Mouse (Mus musculus): ENCODE results near the gene Large2. TPM values are rescaled to one million over a fixed set of nuclear protein-coding genes. Genes with fewer than 3 reads are reported as not detected.

Large2 gene
- total and polyA plus RNA-seq, 3 experiments = 0.19 to 1.5 (median 0.89) TPM

DNA sequence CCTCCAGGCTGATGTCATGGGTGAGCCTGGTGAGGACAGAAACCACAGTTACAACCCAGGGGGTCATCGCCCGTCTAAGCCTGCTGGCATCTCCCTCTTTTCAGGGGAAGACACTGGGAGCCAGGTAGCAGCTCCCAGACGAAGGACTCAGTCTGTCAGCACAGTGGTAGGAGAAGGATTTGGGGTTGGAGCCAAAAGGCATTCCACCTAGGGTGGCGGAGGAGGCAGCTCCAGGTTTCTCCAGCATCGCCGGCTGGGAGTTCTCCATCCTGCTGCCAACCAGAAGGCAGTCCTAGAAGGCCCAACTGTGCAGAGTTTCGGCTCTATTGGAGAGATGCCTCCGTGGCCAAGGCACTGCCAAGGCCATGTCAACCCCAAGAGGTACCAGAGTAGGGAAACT lies 16.4 kb upstream of the Large2 start:
- Histone ChIP-seq H3K9ac (ENCODE audit: insufficient read depth, low read depth) (0 out of 2 replicates have a peak overlapping the region, but pooled peaks have one; percentile 64), H3K4me2 (ENCODE audit: insufficient read depth, low read depth, poor library complexity, severe bottlenecking) (no peak overlapping the region), H3K4me1 (ENCODE audit: control insufficient read depth in 1 of 2, insufficient read depth in 2 of 2) (peaks cover 15 to 44% of the 10 kb centered on the region in 2 experiments), H3K4me3 (replicated peaks in 1 of 3; ENCODE audit: low read depth in 2 of 3, low read length in 2 of 3, poor library complexity in 1 of 3) (peak overlapping the region in 1 of 3 experiments; percentile 62), H3K9me3 (replicated peaks; ENCODE audit: low read length) (no peaks in the 10 kb centered on the region), H3K36me3 (replicated peaks in 1 of 2; ENCODE audit: control insufficient read depth in 1 of 2, insufficient read depth in 1 of 2, low read length in 1 of 2) (peaks cover 11 to 45% of the 10 kb centered on the region in 2 experiments), H3K27ac (ENCODE audit: insufficient read depth, low read depth) (no peak overlapping the region), H3K27me3 (replicated peaks) (no peaks in the 10 kb centered on the region), H3K79me2 (replicated peaks; ENCODE audit: control insufficient read depth, extremely low read depth, insufficient read depth, poor library complexity, severe bottlenecking) (no peaks in the 10 kb centered on the region)
- TF ChIP-seq ZC3H11A (IDR thresholded peaks at IDR 0.05; ENCODE audit: low read depth, low read length) (no peak), CHD2 (IDR thresholded peaks at IDR 0.05; ENCODE audit: low read length) (no peak), NRF1 (IDR thresholded peaks at IDR 0.05; ENCODE audit: low read depth, low read length) (no peak), SIN3A (IDR thresholded peaks at IDR 0.05; ENCODE audit: low read length) (no peak), MAFK (IDR thresholded peaks at IDR 0.05; ENCODE audit: insufficient replicate concordance, low read length) (no peak), ELF1 (IDR thresholded peaks at IDR 0.05; ENCODE audit: low read depth, low read length) (no peak), IRF4 (IDR thresholded peaks at IDR 0.05; ENCODE audit: low read depth, low read length) (no peak), USF1 (IDR thresholded peaks at IDR 0.05; ENCODE audit: low read depth, low read length) (no peak), NELFE (IDR thresholded peaks at IDR 0.05; ENCODE audit: low read depth, low read length) (no peak), ZKSCAN1 (IDR thresholded peaks at IDR 0.05; ENCODE audit: borderline replicate concordance, low read depth, low read length) (no peak), MXI1 (IDR thresholded peaks at IDR 0.05; ENCODE audit: low read depth, low read length) (no peak), GABPA (IDR thresholded peaks at IDR 0.05; ENCODE audit: insufficient replicate concordance, low read depth, low read length) (no peak), MEF2A (IDR thresholded peaks at IDR 0.05; ENCODE audit: borderline replicate concordance, low read depth, low read length) (no peak), ZMIZ1 (IDR thresholded peaks at IDR 0.05; ENCODE audit: low read depth, low read length) (no peak)
- in situ Hi-C loops (cut with MboI; ENCODE audit: low pct_ligation_motif_present, low pct_unique_long_range_greater_than_20kb, low sequenced_read_pairs) = no loop called here
- dilution Hi-C loops (cut with MboI; ENCODE audit: extremely low pct_ligation_motif_present, extremely low pct_unique_long_range_greater_than_20kb, low sequenced_read_pairs) = no loop called here
- no peak for DNase-seq (ENCODE audit: extremely low read depth)

DNA sequence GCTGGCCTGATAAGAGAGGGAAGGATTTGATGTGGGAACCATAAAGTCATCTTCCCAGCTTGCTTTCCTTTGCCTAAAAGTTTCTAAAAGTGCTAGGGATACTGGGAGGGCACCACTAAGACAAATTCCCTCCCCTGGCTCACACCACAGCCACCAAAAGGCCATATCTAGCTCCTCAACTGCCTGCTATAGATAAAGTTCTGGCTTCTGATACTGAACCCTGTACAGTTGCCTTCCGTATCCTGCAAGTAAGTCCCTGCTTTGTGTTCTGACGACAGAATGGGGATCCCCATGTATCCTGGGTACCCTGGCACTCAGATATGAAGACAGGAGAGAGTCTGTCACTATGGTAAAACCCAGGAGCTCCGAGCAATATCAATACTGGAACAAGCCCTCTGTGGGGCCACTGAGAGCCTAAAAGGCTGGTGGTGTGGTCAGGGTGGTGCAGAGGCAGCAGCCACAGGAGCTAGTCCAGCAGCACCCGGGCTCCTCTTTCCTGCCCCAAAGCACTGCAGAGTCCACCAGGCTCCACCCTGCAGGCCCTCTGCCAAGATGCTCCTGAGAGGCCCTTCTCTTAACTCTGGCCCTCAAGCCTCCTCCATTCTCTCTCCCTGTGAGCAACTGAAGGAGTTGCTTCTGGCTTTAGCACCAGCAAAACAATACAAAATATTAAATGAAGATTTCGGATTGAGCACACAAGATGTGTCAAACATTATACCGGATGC lies 15.7 kb upstream of the Large2 start:
- Histone ChIP-seq H3K4me3 (replicated peaks in 1 of 3; ENCODE audit: low read depth in 2 of 3, low read length in 2 of 3, poor library complexity in 1 of 3) (no peak overlapping the region), H3K4me2 (ENCODE audit: insufficient read depth, low read depth, poor library complexity, severe bottlenecking) (no peak overlapping the region)
- DNase-seq (ENCODE audit: extremely low read depth) = no peak

More for the DNA sequence above, 15.7 kb upstream of the Large2 start:
- H3K36me3 ChIP-seq (replicated peaks in 1 of 2; ENCODE audit: control insufficient read depth in 1 of 2, insufficient read depth in 1 of 2, low read length in 1 of 2) = peaks cover 19 to 52% of the 10 kb centered on the region in 2 experiments
- H3K9me3 ChIP-seq (replicated peaks; ENCODE audit: low read length) = no peaks in the 10 kb centered on the region
- H3K27me3 ChIP-seq (replicated peaks) = no peaks in the 10 kb centered on the region
- dilution Hi-C loops (cut with MboI; ENCODE audit: extremely low pct_ligation_motif_present, extremely low pct_unique_long_range_greater_than_20kb, low sequenced_read_pairs) (no loop called here), in situ Hi-C loops (cut with MboI; ENCODE audit: low pct_ligation_motif_present, low pct_unique_long_range_greater_than_20kb, low sequenced_read_pairs) (no loop called here)
- H3K79me2 ChIP-seq (replicated peaks; ENCODE audit: control insufficient read depth, extremely low read depth, insufficient read depth, poor library complexity, severe bottlenecking) = no peaks in the 10 kb centered on the region
- TF ChIP-seq TCF12 (IDR thresholded peaks at IDR 0.05; ENCODE audit: low read depth, low read length) (no peak), JUN (IDR thresholded peaks at IDR 0.05; ENCODE audit: insufficient read depth, low read depth, low read length) (no peak), ZNF384 (IDR thresholded peaks at IDR 0.05; ENCODE audit: low read depth, low read length) (no peak), CTCF (conservative IDR thresholded peaks at IDR 0.05 in 1 of 2, IDR thresholded peaks at IDR 0.05 in 1 of 2; ENCODE audit: low read depth in 2 of 2, low read length in 2 of 2) (no peak), CHD1 (IDR thresholded peaks at IDR 0.05; ENCODE audit: low read depth, low read length) (no peak), USF2 (conservative IDR thresholded peaks at IDR 0.05; ENCODE audit: low read depth, low read length) (no peak), ETS1 (conservative IDR thresholded peaks at IDR 0.05; ENCODE audit: low read depth, low read length) (no peak), SIN3A (IDR thresholded peaks at IDR 0.05; ENCODE audit: low read length) (no peak), ZMIZ1 (IDR thresholded peaks at IDR 0.05; ENCODE audit: low read depth, low read length) (no peak)
- H3K9ac ChIP-seq (ENCODE audit: insufficient read depth, low read depth) = no peak overlapping the region
- no peak overlapping the region for H3K27ac ChIP-seq (ENCODE audit: insufficient read depth, low read depth)
- peaks cover 15 to 44% of the 10 kb centered on the region in 2 experiments for H3K4me1 ChIP-seq (ENCODE audit: control insufficient read depth in 1 of 2, insufficient read depth in 2 of 2)
